Mouse (Mus musculus) liver, postnatal 0 days (tissue): Measurements from ENCODE around the gene 1110051M20Rik.

ENCODE experiments used
- CTCF ChIP-seq: sonication (generic); IDR thresholded peaks from 2 replicates; pipeline ENCODE4 v1.5.1; 2016; ENCODE audit warnings: antibody characterized with exemption, low read depth
- EP300 ChIP-seq: IDR thresholded peaks from 2 replicates; pipeline ENCODE4 v1.6.1; 2016; ENCODE audit warnings: antibody characterized with exemption, low read depth, mild to moderate bottlenecking

DNA sequence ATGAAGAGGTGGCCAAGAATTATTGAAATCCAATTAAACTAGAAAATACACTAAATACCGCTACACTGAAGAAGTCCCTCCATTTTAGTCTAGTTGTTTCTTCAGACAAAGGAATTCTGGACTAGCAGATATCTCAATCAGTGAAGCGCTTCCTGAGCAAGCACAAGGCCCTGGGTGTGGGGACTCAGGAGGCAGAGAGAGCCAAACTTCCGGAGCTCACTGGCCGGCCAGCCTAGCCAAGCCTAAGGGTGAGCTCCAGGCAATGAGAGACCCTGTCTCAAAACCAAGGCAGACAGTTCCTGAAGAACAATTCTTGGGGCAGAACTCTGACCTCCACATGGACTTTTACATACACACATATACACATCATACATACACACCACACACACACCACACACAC, 95.6 kb downstream of the 1110051M20Rik start:
- TF ChIP-seq CTCF, result no peak
- TF ChIP-seq EP300, result no peak
